Mouse (Mus musculus): ENCODE results near the gene P2rx5.

GRCm38 (mm10) chr11:73175612-73176011, 15.4 kb downstream of the P2rx5 start:
- TF ChIP-seq CTCF (IDR thresholded peaks at IDR 0.05; ENCODE audit: control insufficient read depth, insufficient read depth, insufficient read length) (no peak), USF1 (IDR thresholded peaks at IDR 0.05; ENCODE audit: low read depth) (no peak), MYOD1 (IDR thresholded peaks at IDR 0.05; ENCODE audit: control insufficient read depth, insufficient read length, low read depth) (no peak), MAX (IDR thresholded peaks at IDR 0.05) (no peak), CEBPB (IDR thresholded peaks at IDR 0.05; ENCODE audit: low read depth) (no peak)
